Mouse (Mus musculus): ENCODE data around the gene AF067061.
A peak's percentile ranks its signal among the peaks of the same experiment; 100 is the strongest.
"Not testable (repeated sequence)": the region's sequence is repeated elsewhere in the genome, so short reads cannot be mapped to it uniquely, and the experiment has no call there.

The AF067061 gene

GRCm38 (mm10) chr13:120262870-120263269, at the start of gene AF067061:
Gene AF067061, plus strand, starts transcription at chr13:120263114.
- DNase-seq (ENCODE audit: low spot score in 2 of 2) = not testable (repeated sequence)

DNA sequence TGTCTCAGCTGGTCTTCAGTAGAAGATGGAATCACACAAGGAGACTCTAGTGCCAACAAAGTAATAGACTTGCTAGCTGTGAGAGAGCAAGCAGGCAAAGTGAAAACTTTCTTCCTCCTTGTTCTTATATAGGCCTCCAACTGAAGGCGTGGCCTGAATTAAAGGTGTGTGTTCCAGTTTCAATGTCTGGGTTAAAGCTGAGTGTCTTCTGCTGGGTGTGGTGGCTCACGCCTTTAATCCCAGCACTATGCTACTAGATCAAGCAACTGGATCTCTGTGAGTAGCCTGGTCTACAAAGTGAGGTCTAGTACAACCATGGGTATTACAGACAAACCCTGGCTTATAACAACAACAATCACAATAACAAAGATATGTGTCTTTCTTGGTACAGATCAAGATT, 47.1 kb upstream of the AF067061 start, which contains the start of gene Gm21762:
Gene Gm21762 (minus strand): TSS at position 101 of the 400 bp plus-strand sequence.
- not testable (repeated sequence) for DNase-seq (ENCODE audit: low spot score in 2 of 2)

DNA sequence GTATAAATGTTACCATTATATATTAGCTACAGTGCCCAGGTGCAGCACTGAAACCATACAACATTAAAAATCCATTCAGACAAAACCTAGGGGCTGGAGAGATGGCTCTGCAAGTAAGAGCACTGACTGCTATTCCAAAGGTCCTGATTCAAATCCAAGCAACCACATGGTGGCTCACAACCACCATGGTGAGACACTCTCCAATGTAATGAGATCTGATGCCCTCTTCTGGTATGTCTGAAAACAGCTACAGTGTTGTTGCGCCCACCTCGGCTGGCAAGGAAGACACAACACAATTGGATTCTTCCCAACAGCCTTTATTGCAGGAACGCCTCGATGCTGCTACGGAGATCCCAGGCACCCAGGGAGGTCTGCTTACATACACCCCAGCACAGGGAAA, 42.0 kb upstream of the AF067061 start:
- DNase-seq (ENCODE audit: low spot score in 2 of 2) = not testable (repeated sequence)

- peak in 1 of 2 experiments; percentile 5 for DNase-seq (ENCODE audit: low spot score in 2 of 2)
These were observed 39.8 kb upstream of the AF067061 start for GRCm38 (mm10) chr13:120223012-120223659.

GRCm38 (mm10) chr13:120231798-120232197, 31.1 kb upstream of the AF067061 start:
- DNase-seq (ENCODE audit: low spot score in 2 of 2) = not testable (repeated sequence)

DNA sequence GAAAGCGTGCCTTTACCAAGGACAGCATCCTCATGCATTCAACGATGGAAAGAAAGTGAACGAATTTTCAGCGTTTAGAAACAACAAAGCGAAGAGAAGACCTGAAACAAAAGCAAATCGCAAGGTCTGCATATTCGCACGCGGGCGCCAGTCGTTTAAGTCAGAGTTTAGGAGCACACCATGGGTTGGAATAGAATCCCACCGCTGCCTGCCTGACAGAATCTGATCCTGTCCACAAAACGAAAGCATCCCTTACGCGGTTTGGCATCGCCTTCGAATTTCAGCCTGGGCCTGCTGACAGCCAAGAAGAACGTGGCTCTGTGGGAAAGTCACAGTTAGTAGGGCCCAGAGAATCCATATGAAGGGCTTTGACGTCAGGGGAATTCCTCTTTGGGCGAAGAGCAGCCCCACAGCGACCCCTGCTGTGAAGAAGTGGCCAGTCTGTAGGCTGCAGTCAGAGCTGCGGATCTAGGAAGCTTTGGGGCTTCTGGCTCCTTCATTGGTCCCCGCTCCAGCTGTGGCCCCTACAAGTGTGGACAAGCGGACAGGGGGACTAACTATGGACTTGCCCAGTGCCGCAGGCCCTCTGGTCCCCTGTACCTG, 30.4 kb upstream of the AF067061 start:
- DNase-seq (ENCODE audit: low spot score in 2 of 2) = not testable (repeated sequence)

DNA sequence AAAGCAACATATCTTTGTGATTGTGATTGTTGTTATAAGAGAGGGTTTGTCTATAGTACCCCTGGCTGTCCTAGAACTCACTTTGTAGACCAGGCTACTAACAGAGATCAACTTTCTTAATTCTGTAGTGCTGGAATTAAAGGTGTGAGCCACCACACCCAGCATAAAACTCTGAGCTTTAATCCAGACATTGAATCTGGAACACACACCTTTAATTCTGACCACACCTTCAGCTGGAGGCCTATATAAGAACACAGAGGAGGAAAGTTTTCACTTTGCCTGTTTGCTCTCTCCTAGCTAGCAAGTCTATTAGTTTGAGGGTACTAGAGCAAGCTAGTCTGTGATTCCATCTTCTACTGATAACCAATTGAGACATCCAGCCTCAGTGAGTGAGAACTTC, 24.1 kb upstream of the AF067061 start, which contains the start of gene Gm21731:
Gene Gm21731 (plus strand): TSS at position 301 of the 400 bp plus-strand sequence.
- not testable (repeated sequence) for DNase-seq (ENCODE audit: low spot score in 2 of 2)

DNA sequence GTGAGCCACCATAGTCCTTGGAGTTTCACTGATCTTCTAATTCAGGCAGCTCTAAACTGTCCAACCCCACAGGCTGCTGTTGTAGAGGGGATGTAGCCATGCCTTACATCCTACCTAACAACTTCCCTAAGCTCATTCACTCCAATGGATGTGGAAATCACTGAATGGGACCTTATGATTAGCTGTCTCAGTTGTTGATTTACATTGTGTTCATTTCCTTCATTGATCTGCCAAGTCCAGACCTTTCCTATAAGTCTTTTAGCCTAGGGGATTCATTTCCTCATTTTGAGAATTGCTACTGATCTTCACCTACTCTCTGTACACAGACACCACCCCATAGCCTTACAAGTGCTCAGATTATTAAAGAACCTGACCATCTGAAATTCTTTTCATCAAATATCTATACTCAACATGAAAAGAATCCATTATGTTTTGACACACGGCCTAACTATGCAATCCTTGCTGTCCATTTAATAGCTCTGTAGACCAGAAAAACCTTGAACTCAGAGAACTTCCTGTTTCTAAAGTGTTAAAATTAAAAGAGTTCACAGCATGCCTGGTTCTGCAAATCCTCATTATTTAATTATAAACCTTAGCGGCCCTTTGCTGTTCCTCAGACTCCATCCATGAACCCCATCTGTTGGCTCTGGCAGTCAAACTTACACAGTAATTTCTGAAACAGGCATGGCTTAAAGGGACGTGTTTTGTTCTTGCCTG, 11.5 kb upstream of the AF067061 start:
- DNase-seq (ENCODE audit: low spot score in 2 of 2) = not testable (repeated sequence)

- DNase-seq (ENCODE audit: low spot score in 2 of 2) = not testable (repeated sequence)
These were observed 3.9 kb upstream of the AF067061 start for GRCm38 (mm10) chr13:120258817-120259658.

- DNase-seq (ENCODE audit: low spot score in 2 of 2) = not testable (repeated sequence)
These were observed 3.2 kb upstream of the AF067061 start for GRCm38 (mm10) chr13:120259718-120260117.

DNA sequence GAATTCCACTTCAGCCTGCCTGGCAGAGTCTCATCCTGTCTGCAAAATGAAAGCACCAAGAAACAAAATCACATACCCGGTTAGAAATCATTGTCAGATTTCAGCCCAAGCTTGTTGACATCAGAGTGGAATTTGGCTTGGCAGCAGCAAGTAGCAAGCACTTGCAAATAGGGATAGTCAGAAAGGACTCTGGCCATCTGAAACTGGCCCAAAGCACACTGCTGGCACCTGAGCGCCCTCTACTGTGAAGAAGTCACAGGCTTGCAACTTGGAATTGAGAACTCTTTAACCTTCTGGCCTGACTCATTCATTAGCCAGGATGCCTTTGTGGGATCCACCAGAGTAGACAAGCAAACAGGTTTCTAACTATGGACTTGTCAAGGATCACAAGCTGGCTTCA, 14.9 kb downstream of the AF067061 start:
- not testable (repeated sequence) for DNase-seq (ENCODE audit: low spot score in 2 of 2)

DNA sequence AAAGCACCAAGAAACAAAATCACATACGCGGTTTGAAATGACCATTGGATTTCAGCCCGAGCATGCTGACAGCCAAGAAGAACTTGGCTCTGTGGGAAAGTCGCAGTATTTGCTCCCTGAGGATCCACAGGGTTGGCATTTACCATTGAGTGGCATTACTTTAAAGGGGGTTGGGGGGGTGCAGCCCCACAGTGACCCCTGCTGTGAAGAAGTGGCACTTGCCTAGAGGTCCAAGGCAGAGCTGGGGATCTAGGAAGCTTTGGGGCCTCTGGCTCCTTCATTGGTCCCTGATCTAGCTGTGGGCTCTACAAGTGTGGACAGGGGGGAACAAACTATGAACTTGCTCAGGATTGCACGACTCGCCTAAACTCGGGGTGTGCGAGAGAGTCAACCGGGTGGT, 15.9 kb downstream of the AF067061 start:
- DNase-seq (ENCODE audit: low spot score in 2 of 2) = no peak

DNA sequence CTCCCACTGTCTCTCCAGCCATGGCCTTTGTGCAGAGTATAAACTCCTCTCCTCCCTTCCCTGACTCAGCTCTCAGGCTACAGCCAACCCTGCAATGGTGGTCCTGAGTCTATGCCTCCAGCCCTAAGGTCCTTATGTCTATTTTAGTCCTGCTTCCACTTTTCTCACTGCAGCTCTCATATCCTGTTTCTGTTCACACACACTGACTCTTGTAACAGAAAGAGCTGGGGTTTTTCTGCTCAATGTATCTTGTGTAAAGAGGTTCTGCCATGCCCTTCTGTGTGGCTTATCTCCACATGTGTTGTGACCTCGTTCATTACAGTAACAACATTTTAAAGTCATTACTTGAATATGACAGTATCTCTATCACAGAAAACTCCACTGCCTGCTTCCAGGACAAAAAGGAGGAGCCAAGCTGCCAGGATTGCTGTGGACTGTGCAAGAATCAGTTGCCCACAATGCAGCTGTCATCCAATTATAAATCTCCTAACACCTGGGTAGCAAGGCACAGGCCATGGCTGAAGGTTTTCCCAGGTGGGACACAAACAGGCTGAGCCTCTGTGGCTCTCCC, 36.5 kb downstream of the AF067061 start:
- no peak for DNase-seq (ENCODE audit: low spot score in 2 of 2)

GRCm38 (mm10) chr13:120299991-120300442, 37.1 kb downstream of the AF067061 start, which contains the start of gene BC147527:
Gene BC147527, plus strand, starts transcription at chr13:120300392.
- DNase-seq (ENCODE audit: low spot score in 2 of 2) = no peak

DNA sequence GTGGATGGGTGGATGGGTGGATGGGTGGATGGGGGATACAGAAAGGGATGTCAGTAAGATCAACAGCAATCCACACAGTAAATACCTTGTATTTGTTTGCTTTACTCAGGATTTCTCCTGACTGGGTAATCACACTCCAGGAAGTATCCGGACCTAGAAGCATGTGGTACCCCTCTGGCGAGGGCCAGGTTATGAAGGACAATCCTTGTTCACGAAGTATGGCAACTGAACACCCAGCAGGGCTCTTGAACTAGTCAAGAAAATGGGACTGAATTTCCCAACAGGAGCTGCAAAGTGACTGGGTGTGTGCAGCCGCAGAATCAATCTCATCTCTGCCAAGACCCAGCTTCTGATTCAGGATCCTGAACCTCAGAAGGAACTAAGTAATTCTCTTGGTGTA, 37.9 kb downstream of the AF067061 start:
- no peak for DNase-seq (ENCODE audit: low spot score in 2 of 2)

DNA sequence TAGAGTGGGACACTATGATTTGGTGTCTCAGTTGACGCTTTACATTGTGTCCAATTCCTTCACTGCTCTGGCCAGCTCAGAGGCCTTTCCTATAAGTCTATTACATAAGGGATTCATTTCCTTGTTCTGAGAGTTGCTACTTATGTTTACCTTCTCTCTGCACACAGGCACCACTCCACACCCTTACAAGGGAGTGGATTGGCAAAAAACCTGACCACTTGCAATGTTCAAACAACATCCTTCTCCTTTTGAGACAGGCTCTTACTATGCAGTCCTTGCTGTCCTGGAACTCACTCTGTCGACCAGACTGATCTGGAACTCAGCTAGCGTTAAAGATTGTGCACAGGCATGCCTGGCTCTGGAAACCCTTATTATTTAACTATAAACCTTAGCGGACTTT, 47.8 kb downstream of the AF067061 start:
- no peak for DNase-seq (ENCODE audit: low spot score in 2 of 2)

DNA sequence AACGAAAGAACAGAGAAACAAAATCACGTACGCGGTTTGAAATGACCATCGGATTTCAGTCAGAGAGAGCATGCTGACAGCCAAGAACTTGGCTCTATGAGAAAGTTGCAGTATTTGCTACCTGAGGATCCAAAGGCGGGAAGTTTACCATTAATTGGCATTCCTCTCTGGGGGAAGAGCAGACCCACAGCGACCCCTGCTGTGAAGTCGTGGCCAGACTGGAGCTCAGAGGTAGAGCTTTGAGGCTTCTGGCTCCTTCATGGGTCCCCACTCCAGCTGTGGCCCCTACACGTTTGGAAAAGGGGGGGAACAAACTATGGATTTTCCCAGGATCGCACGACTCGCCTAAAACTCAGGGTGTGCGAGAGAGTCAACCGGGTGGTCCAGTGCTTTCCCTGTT, 50.7 kb downstream of the AF067061 start:
- DNase-seq (ENCODE audit: low spot score in 2 of 2) = no peak

Measured in frontal cortex, postnatal 14 days (tissue).